Mouse (Mus musculus) liver, embryonic 13.5 days (tissue): ENCODE measurements around the gene Camta1. TPM values are rescaled to one million over a fixed set of nuclear protein-coding genes. Genes with fewer than 3 reads are reported as not detected.

Experiments used
- ATAC-seq: fragments of 200-750 bp; cut with Nextera tagmentation; 2 replicates; pipeline ENCODE4 v1.8.0; 2017; ENCODE audit warnings: low read depth, mild to moderate bottlenecking, moderate number of reproducible peaks, moderate library complexity
- DNase-seq: peaks from one replicate; pipeline ENCODE4 v3.0.0; 2022
- H3K27ac ChIP-seq: fragments of 300-500 bp; sonication (generic); 2 replicates; pipeline ENCODE4 v1.5.1; 2015; ENCODE audit warnings: moderate library complexity, mild to moderate bottlenecking, inconsistent platforms
- H3K27me3 ChIP-seq: fragments of 300-500 bp; sonication (generic); 2 replicates; pipeline ENCODE4 v1.6.1; 2015; ENCODE audit warnings: mild to moderate bottlenecking, inconsistent platforms
- H3K36me3 ChIP-seq: fragments of 300-500 bp; sonication (generic); 2 replicates; pipeline ENCODE4 v1.6.1; 2015; ENCODE audit warnings: mild to moderate bottlenecking, inconsistent platforms
- H3K4me1 ChIP-seq: fragments of 300-500 bp; sonication (generic); replicated peaks from 2 replicates; pipeline ENCODE4 v1.6.1; 2015; ENCODE audit warnings: inconsistent platforms
- H3K4me2 ChIP-seq: fragments of 300-500 bp; sonication (generic); 2 replicates; pipeline ENCODE4 v1.6.1; 2015; ENCODE audit warnings: inconsistent platforms, mild to moderate bottlenecking, moderate library complexity
- H3K4me3 ChIP-seq: fragments of 300-500 bp; sonication (generic); replicated peaks from 2 replicates; pipeline ENCODE4 v1.5.1; 2015; ENCODE audit warnings: mild to moderate bottlenecking, inconsistent platforms
- H3K9ac ChIP-seq: fragments of 300-500 bp; sonication (generic); 2 replicates; pipeline ENCODE4 v1.6.1; 2015; ENCODE audit warnings: mild to moderate bottlenecking, inconsistent platforms
- H3K9me3 ChIP-seq: fragments of 300-500 bp; sonication (generic); replicated peaks from 2 replicates; pipeline ENCODE4 v1.6.1; 2016; ENCODE audit warnings: inconsistent platforms
- WGBS: fragments of 180-500 bp; shearing (Covaris S2); methylation state at CpG from one replicate; pipeline ENCODE4 v1.1.7; 2015; ENCODE audit not compliant: insufficient replicate concordance; 5-methylcytosine and 5-hydroxymethylcytosine counted together
- polyA plus RNA-seq: library from polyadenylated mRNA; unstranded; fragments of >200 nt; fragmentation: Nextera tagmentation; extraction: Ambion mirVana; gene quantifications from 2 replicates; pipeline ENCODE4 v1.2.1, GENCODE M21; 2015

The Camta1 gene
- polyA plus RNA-seq, 1 experiment from 2014 or later, result 43.6 TPM

GRCm38 (mm10) chr4:151408811-151409210, 452.9 kb downstream of the Camta1 start:
- no peak overlapping the region for H3K27ac ChIP-seq
- no peaks in the 10 kb centered on the region for H3K9me3 ChIP-seq
- no peaks in the 10 kb centered on the region for H3K36me3 ChIP-seq
- H3K4me2 ChIP-seq, result no peak overlapping the region
- ATAC-seq (no peak), DNase-seq (no peak)
- no peaks in the 10 kb centered on the region for H3K27me3 ChIP-seq
- no peak overlapping the region for H3K9ac ChIP-seq
- no peaks in the 10 kb centered on the region for H3K4me1 ChIP-seq
- 45% methylated on average over 8 of the region's 8 CpGs for WGBS
- H3K4me3 ChIP-seq, result no peak overlapping the region

DNA sequence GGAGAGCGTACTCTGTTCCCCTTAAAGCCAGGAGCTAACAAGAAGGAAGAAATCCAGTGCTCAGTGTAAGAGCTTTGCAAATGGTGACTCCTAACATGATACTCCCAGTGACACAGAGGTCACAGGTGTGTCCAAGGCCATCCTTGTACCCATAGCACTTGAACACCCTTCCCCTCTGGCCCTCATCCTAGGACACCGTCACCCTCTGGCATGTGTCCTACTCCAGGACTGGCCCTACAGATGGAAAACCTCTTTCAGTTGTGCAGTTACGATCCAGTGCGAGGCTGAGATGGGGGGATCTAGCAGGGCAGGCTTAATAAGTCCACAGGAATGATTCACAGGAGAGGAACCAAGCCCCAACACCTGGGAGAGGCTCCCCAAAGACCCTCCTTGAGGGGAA, 453.4 kb downstream of the Camta1 start:
- no peaks in the 10 kb centered on the region for H3K4me1 ChIP-seq
- no peak overlapping the region for H3K27ac ChIP-seq
- no peaks in the 10 kb centered on the region for H3K27me3 ChIP-seq
- H3K9ac ChIP-seq, result no peak overlapping the region
- ATAC-seq (no peak), DNase-seq (no peak)
- no peak overlapping the region for H3K4me2 ChIP-seq
- no peaks in the 10 kb centered on the region for H3K36me3 ChIP-seq
- no peaks in the 10 kb centered on the region for H3K9me3 ChIP-seq
- H3K4me3 ChIP-seq, result no peak overlapping the region
- 67% methylated on average over 4 of the region's 4 CpGs for WGBS

DNA sequence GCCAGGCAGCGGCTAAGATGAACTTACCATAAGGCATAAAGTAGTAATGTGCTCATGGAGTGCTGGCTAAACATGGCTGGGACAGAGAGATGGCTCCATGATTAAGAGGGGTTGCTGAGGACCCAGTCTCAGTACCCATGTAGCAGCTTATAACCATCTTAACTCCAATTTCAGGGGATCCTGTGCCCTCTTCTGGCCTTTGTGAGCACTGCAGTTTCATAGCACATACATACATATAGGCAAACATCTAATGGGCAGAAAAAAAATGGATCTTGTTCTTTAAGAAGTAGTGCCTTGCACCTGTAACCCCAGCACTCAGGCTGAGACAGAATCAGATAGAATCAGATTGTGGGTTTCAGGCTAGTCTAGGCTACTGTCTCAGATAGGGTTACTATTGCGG, 454.5 kb downstream of the Camta1 start:
- Histone ChIP-seq H3K9ac (no peak overlapping the region), H3K4me2 (no peak overlapping the region), H3K27ac (no peak overlapping the region), H3K4me1 (no peaks in the 10 kb centered on the region), H3K9me3 (no peaks in the 10 kb centered on the region), H3K4me3 (no peak overlapping the region), H3K36me3 (no peaks in the 10 kb centered on the region), H3K27me3 (no peaks in the 10 kb centered on the region)
- DNase-seq (no peak), ATAC-seq (no peak)
- 79% methylated on average over 2 of the region's 2 CpGs for WGBS

DNA sequence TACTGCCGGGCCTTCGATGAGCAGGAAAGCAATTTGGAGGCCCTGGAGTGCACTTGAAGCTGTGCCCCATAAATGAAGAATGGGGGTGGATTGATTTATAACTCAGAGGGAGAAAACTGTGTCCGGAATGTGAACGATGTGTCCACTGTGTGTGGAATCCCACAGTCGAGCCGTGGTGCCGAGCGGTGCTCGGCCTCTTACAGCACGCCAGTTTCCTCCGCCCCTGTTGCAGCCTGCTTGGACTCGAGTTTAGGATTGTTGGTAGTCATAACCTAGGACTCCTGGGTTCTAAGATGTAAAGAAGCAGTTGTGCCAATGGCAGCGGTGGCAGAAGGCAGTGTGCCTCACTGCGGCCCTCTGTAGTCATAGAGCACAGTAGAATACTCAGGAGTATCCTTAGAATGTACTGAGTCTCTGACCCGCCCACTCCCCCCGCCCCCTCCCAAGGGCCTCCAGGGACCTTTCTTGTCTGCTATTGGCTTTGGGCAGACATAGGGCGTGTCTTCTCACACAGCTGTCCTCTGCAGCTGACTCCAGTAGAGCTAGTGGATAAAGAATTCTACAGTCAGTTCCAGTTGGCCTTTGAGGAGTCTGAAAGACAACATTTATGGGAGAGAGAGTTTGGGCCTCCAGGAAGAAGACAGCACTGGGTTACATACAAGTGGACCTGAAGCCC, 457.0 kb downstream of the Camta1 start:
- no peak overlapping the region for H3K4me3 ChIP-seq
- H3K4me2 ChIP-seq, result no peak overlapping the region
- no peak for ATAC-seq
- H3K27ac ChIP-seq, result no peak overlapping the region
- no peaks in the 10 kb centered on the region for H3K36me3 ChIP-seq
- H3K4me1 ChIP-seq, result no peaks in the 10 kb centered on the region
- no peak for DNase-seq
- H3K9ac ChIP-seq, result no peak overlapping the region
- 68% methylated on average over 17 of the region's 17 CpGs for WGBS
- no peaks in the 10 kb centered on the region for H3K9me3 ChIP-seq
- H3K27me3 ChIP-seq, result no peaks in the 10 kb centered on the region

- Histone ChIP-seq H3K36me3 (no peaks in the 10 kb centered on the region), H3K4me1 (no peaks in the 10 kb centered on the region), H3K4me3 (no peak overlapping the region), H3K27ac (no peak overlapping the region), H3K27me3 (no peaks in the 10 kb centered on the region), H3K4me2 (no peak overlapping the region), H3K9ac (no peak overlapping the region), H3K9me3 (no peaks in the 10 kb centered on the region)
- ATAC-seq (no peak), DNase-seq (no peak)
- WGBS, result 75% methylated on average over 22 of the region's 22 CpGs
Observed at GRCm38 (mm10) chr4:151401685-151402397, 459.8 kb downstream of the Camta1 start.

DNA sequence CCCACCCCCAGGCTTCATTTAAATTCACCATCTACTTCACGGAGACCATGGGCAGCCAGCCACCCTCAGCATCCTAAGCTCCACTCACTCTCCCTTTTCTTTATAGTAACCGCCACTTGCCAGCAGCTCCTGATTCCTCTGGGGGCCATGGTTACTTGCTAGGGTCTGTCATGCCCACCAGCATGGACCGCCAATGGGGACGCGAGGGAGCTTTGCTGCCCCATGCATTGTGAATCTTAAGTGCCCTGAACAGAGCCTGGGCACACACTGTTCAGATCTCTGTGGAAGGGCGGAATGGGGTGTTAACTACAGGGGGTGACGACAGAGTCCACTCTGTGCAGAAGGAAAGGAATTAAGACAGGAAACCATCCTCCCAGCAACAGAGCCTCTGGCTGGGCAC, 465.1 kb downstream of the Camta1 start:
- H3K4me2 ChIP-seq, result no peak overlapping the region
- no peaks in the 10 kb centered on the region for H3K9me3 ChIP-seq
- no peak overlapping the region for H3K4me3 ChIP-seq
- DNase-seq (no peak), ATAC-seq (no peak)
- H3K4me1 ChIP-seq, result no peaks in the 10 kb centered on the region
- H3K9ac ChIP-seq, result no peak overlapping the region
- H3K27ac ChIP-seq, result no peak overlapping the region
- H3K27me3 ChIP-seq, result no peaks in the 10 kb centered on the region
- H3K36me3 ChIP-seq, result no peaks in the 10 kb centered on the region
- 67% methylated on average over 7 of the region's 7 CpGs for WGBS

DNA sequence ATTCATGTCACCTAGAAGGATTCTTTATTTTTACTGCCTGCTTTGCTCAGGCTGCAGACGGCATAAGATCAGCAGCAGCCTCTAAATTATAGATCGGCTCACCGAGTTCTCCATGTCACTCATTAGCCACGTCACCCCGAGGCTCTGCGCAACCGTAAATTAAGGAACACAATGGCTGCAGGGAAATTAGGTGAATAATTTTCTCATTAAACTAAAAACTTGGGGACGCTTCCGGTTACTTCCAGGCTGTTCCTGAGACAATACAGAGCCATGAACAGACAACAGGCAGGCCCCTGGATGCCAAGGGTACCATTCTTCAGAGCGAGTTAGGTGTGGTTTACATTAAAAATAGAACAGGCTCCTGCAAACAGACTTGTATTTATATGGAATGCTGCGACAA, 472.3 kb downstream of the Camta1 start:
- DNase-seq (no peak), ATAC-seq (no peak)
- Histone ChIP-seq H3K4me1 (0 out of 2 replicates have a peak, but pooled peaks cover 6% of the 10 kb centered on the region), H3K27me3 (peaks cover 13% of the 10 kb centered on the region), H3K27ac (no peak overlapping the region), H3K4me2 (no peak overlapping the region), H3K9ac (no peak overlapping the region), H3K36me3 (no peaks in the 10 kb centered on the region), H3K9me3 (no peaks in the 10 kb centered on the region), H3K4me3 (no peak overlapping the region)
- 80% methylated on average over 11 of the region's 11 CpGs for WGBS

GRCm38 (mm10) chr4:151386701-151387451, 474.8 kb downstream of the Camta1 start:
- 2% methylated on average over 24 of the region's 24 CpGs for WGBS
- Histone ChIP-seq H3K4me2 (peak overlapping the region; percentile 52), H3K27me3 (peaks cover 13% of the 10 kb centered on the region), H3K9ac (no peak overlapping the region), H3K36me3 (no peaks in the 10 kb centered on the region), H3K4me1 (0 out of 2 replicates have a peak, but pooled peaks cover 6% of the 10 kb centered on the region), H3K27ac (no peak overlapping the region), H3K9me3 (no peaks in the 10 kb centered on the region), H3K4me3 (peak overlapping the region; percentile 39)
- DNase-seq, result no peak
- no peak for ATAC-seq

GRCm38 (mm10) chr4:151385985-151386700, 475.5 kb downstream of the Camta1 start:
- DNase-seq (no peak), ATAC-seq (no peak)
- Histone ChIP-seq H3K4me1 (0 out of 2 replicates have a peak, but pooled peaks cover 6% of the 10 kb centered on the region), H3K4me2 (peak overlapping the region; percentile 52), H3K4me3 (0 out of 2 replicates have a peak overlapping the region, but pooled peaks have one; percentile 39), H3K27me3 (peaks cover 13% of the 10 kb centered on the region), H3K9ac (no peak overlapping the region), H3K27ac (no peak overlapping the region), H3K9me3 (no peaks in the 10 kb centered on the region), H3K36me3 (no peaks in the 10 kb centered on the region)
- WGBS, result 9% methylated on average over 12 of the region's 12 CpGs

DNA sequence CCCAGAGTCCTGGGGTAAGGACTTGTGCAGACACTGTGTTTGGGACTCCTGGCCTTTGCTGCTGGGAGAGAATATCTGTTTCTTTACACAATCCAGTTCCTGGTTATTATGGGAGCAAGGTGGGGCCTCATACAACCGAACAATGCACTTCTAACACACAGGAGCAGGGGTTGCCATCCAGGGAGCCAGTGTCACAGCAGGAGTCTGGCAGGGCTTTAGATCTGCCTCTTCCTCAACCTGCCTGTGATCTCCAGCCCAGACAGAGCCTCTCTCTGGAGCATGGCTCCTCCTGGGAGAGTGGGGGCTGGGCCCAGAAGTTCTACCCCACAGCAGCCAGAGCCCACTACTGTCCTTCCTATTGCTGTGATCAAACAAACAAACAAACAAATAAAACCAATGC, 483.9 kb downstream of the Camta1 start:
- Histone ChIP-seq H3K27me3 (no peaks in the 10 kb centered on the region), H3K27ac (no peak overlapping the region), H3K4me1 (0 out of 2 replicates have a peak, but pooled peaks cover 7% of the 10 kb centered on the region), H3K4me2 (no peak overlapping the region), H3K36me3 (no peaks in the 10 kb centered on the region), H3K9ac (no peak overlapping the region), H3K4me3 (no peak overlapping the region), H3K9me3 (no peaks in the 10 kb centered on the region)
- no peak for ATAC-seq
- DNase-seq, result no peak
- 35% methylated on average over 1 of the region's 1 CpGs for WGBS

DNA sequence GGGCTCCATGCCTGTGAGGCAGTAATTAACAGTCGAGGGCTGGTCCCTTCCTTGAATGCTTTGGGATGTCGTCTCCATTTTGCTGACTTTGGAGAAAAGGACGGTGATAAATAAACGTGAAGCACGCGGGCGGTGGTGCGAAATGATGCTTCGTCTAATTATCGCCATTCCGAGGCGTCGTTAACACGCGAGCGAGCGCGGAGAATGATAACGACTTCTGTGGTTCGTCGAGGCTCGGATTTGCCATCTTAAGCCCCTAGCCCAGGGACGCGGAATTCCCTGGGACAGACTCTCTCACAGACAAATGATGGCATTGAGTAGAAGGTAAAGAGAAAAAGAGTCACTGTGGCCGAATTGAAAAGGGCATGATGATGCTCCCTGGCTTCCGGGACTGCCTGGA, 485.4 kb downstream of the Camta1 start:
- 80% methylated on average over 26 of the region's 26 CpGs for WGBS
- DNase-seq, result no peak

More for the DNA sequence above, 485.4 kb downstream of the Camta1 start:
- no peak for ATAC-seq
- H3K9me3 ChIP-seq, result no peaks in the 10 kb centered on the region
- H3K27me3 ChIP-seq, result no peaks in the 10 kb centered on the region
- no peak overlapping the region for H3K4me3 ChIP-seq
- no peaks in the 10 kb centered on the region for H3K36me3 ChIP-seq
- 0 out of 2 replicates have a peak, but pooled peaks cover 9% of the 10 kb centered on the region for H3K4me1 ChIP-seq
- H3K4me2 ChIP-seq, result no peak overlapping the region
- no peak overlapping the region for H3K27ac ChIP-seq
- H3K9ac ChIP-seq, result no peak overlapping the region
